Mouse (Mus musculus) neural tube, embryonic 13.5 days (tissue): ENCODE measurements around the gene Enox1. TPM values are rescaled to one million over a fixed set of nuclear protein-coding genes. Genes with fewer than 3 reads are reported as not detected.

Source experiments
- ATAC-seq: fragments of 200-750 bp; cut with Nextera tagmentation; 2 replicates; pipeline ENCODE4 v1.8.0; 2017; ENCODE audit warnings: low read depth, mild to moderate bottlenecking, moderate TSS enrichment, moderate library complexity
- H3K27ac ChIP-seq: fragments of 300-500 bp; sonication (generic); replicated peaks from 2 replicates; pipeline ENCODE4 v1.5.1; 2015; ENCODE audit warnings: moderate library complexity, mild to moderate bottlenecking, inconsistent platforms
- H3K27me3 ChIP-seq: fragments of 300-500 bp; sonication (generic); 2 replicates; pipeline ENCODE4 v1.6.1; 2015; ENCODE audit warnings: mild to moderate bottlenecking, inconsistent platforms
- H3K36me3 ChIP-seq: fragments of 300-500 bp; sonication (generic); 2 replicates; pipeline ENCODE4 v1.6.1; 2015; ENCODE audit warnings: mild to moderate bottlenecking, inconsistent platforms
- H3K4me1 ChIP-seq: fragments of 300-500 bp; sonication (generic); replicated peaks from 2 replicates; pipeline ENCODE4 v1.6.1; 2015; ENCODE audit warnings: inconsistent platforms
- H3K4me2 ChIP-seq: fragments of 300-500 bp; sonication (generic); 2 replicates; pipeline ENCODE4 v1.6.1; 2015; ENCODE audit warnings: inconsistent platforms, mild to moderate bottlenecking, moderate library complexity
- H3K4me3 ChIP-seq: fragments of 300-500 bp; sonication (generic); 2 replicates; pipeline ENCODE4 v1.5.1; 2015; ENCODE audit warnings: mild to moderate bottlenecking, inconsistent platforms
- H3K9ac ChIP-seq: fragments of 300-500 bp; sonication (generic); 2 replicates; pipeline ENCODE4 v1.6.1; 2015; ENCODE audit warnings: moderate library complexity, mild to moderate bottlenecking, inconsistent platforms
- H3K9me3 ChIP-seq: fragments of 300-500 bp; sonication (generic); 2 replicates; pipeline ENCODE4 v1.6.1; 2016; ENCODE audit warnings: inconsistent platforms
- WGBS: fragments of 180-500 bp; shearing (Covaris S2); methylation state at CpG from one replicate; pipeline ENCODE4 v1.1.7; 2015; 5-methylcytosine and 5-hydroxymethylcytosine counted together
- polyA plus RNA-seq: library from polyadenylated mRNA; unstranded; fragments of >200 nt; fragmentation: Nextera tagmentation; extraction: Ambion mirVana; gene quantifications from 2 replicates; pipeline ENCODE4 v1.2.1, GENCODE M21; 2015

Gene Enox1
- polyA plus RNA-seq, 1 experiment from 2014 or later: 44.9 TPM

GRCm38 (mm10) chr14:77381532-77381931, 225.0 kb downstream of the Enox1 start:
- Histone ChIP-seq H3K9ac (no peak overlapping the region), H3K4me1 (peaks cover 43% of the 10 kb centered on the region), H3K36me3 (no peaks in the 10 kb centered on the region), H3K27me3 (no peaks in the 10 kb centered on the region), H3K27ac (no peak overlapping the region), H3K9me3 (no peaks in the 10 kb centered on the region), H3K4me3 (no peak overlapping the region), H3K4me2 (no peak overlapping the region)
- ATAC-seq: no peak
- 0% methylated on average over 2 of the region's 2 CpGs for WGBS

GRCm38 (mm10) chr14:77385621-77386020, 229.1 kb downstream of the Enox1 start:
- WGBS: 14% methylated on average over 9 of the region's 9 CpGs
- no peak for ATAC-seq
- H3K36me3 ChIP-seq: no peaks in the 10 kb centered on the region
- H3K9ac ChIP-seq: peak overlapping the region; percentile 41; the same call in 1 of the 2 replicates
- no peaks in the 10 kb centered on the region for H3K9me3 ChIP-seq
- no peak overlapping the region for H3K27ac ChIP-seq
- H3K4me3 ChIP-seq: no peak overlapping the region
- peaks cover 22% of the 10 kb centered on the region for H3K4me1 ChIP-seq
- no peaks in the 10 kb centered on the region for H3K27me3 ChIP-seq
- H3K4me2 ChIP-seq: no peak overlapping the region

- Histone ChIP-seq H3K4me3 (no peak overlapping the region), H3K27me3 (no peaks in the 10 kb centered on the region), H3K9ac (no peak overlapping the region), H3K36me3 (no peaks in the 10 kb centered on the region), H3K4me2 (no peak overlapping the region), H3K4me1 (peaks cover 10% of the 10 kb centered on the region), H3K27ac (no peak overlapping the region), H3K9me3 (no peaks in the 10 kb centered on the region)
- 77% methylated on average over 2 of the region's 2 CpGs for WGBS
- no peak for ATAC-seq
Observed at GRCm38 (mm10) chr14:77387877-77388276, 231.3 kb downstream of the Enox1 start.

GRCm38 (mm10) chr14:77389276-77389675, 232.7 kb downstream of the Enox1 start:
- no peak overlapping the region for H3K4me3 ChIP-seq
- no peaks in the 10 kb centered on the region for H3K36me3 ChIP-seq
- H3K4me1 ChIP-seq: peaks cover 10% of the 10 kb centered on the region
- no peak overlapping the region for H3K27ac ChIP-seq
- no peaks in the 10 kb centered on the region for H3K27me3 ChIP-seq
- H3K4me2 ChIP-seq: no peak overlapping the region
- no peak for ATAC-seq
- 87% methylated on average over 5 of the region's 5 CpGs for WGBS
- no peak overlapping the region for H3K9ac ChIP-seq
- H3K9me3 ChIP-seq: no peaks in the 10 kb centered on the region

- Histone ChIP-seq H3K4me3 (no peak overlapping the region), H3K9me3 (no peaks in the 10 kb centered on the region), H3K4me2 (no peak overlapping the region), H3K9ac (no peak overlapping the region), H3K27ac (no peak overlapping the region), H3K27me3 (no peaks in the 10 kb centered on the region), H3K4me1 (no peaks in the 10 kb centered on the region), H3K36me3 (no peaks in the 10 kb centered on the region)
- 86% methylated on average over 1 of the region's 1 CpGs for WGBS
- ATAC-seq: no peak
Observed at GRCm38 (mm10) chr14:77392476-77392875, 235.9 kb downstream of the Enox1 start.

GRCm38 (mm10) chr14:77406241-77407114, 249.9 kb downstream of the Enox1 start:
- Histone ChIP-seq H3K9ac (no peak overlapping the region), H3K4me1 (peaks cover under 1% of the 10 kb centered on the region; the same call in 1 of the 2 replicates), H3K27me3 (no peaks in the 10 kb centered on the region), H3K9me3 (no peaks in the 10 kb centered on the region), H3K27ac (no peak overlapping the region), H3K4me3 (no peak overlapping the region), H3K4me2 (no peak overlapping the region), H3K36me3 (no peaks in the 10 kb centered on the region)
- ATAC-seq: no peak
- WGBS: 74% methylated on average over 5 of the region's 5 CpGs

GRCm38 (mm10) chr14:77409271-77409940, 252.8 kb downstream of the Enox1 start:
- Histone ChIP-seq H3K9ac (no peak overlapping the region), H3K36me3 (no peaks in the 10 kb centered on the region), H3K27me3 (no peaks in the 10 kb centered on the region), H3K4me1 (no peaks in the 10 kb centered on the region; the same call in 1 of the 2 replicates), H3K4me2 (no peak overlapping the region), H3K9me3 (no peaks in the 10 kb centered on the region), H3K27ac (no peak overlapping the region), H3K4me3 (no peak overlapping the region)
- ATAC-seq: no peak
- 85% methylated on average over 8 of the region's 8 CpGs for WGBS

GRCm38 (mm10) chr14:77410354-77410753, 253.8 kb downstream of the Enox1 start:
- no peak overlapping the region for H3K4me3 ChIP-seq
- 96% methylated on average over 9 of the region's 9 CpGs for WGBS
- H3K27me3 ChIP-seq: no peaks in the 10 kb centered on the region
- no peak for ATAC-seq
- H3K36me3 ChIP-seq: no peaks in the 10 kb centered on the region
- H3K9me3 ChIP-seq: no peaks in the 10 kb centered on the region
- H3K4me1 ChIP-seq: no peaks in the 10 kb centered on the region; the same call in 1 of the 2 replicates
- H3K27ac ChIP-seq: no peak overlapping the region
- no peak overlapping the region for H3K9ac ChIP-seq
- no peak overlapping the region for H3K4me2 ChIP-seq

GRCm38 (mm10) chr14:77413106-77413505, 256.5 kb downstream of the Enox1 start:
- no peak overlapping the region; the same call in 1 of the 2 replicates for H3K27ac ChIP-seq
- no peaks in the 10 kb centered on the region for H3K36me3 ChIP-seq
- ATAC-seq: no peak
- H3K9ac ChIP-seq: no peak overlapping the region
- H3K9me3 ChIP-seq: no peaks in the 10 kb centered on the region
- 86% methylated on average over 5 of the region's 5 CpGs for WGBS
- H3K4me2 ChIP-seq: no peak overlapping the region
- no peaks in the 10 kb centered on the region for H3K27me3 ChIP-seq
- H3K4me1 ChIP-seq: no peaks in the 10 kb centered on the region; the same call in 1 of the 2 replicates
- H3K4me3 ChIP-seq: no peak overlapping the region

- H3K4me1 ChIP-seq: peaks cover 3% of the 10 kb centered on the region
- WGBS: 84% methylated on average over 2 of the region's 2 CpGs
- no peaks in the 10 kb centered on the region for H3K36me3 ChIP-seq
- no peak overlapping the region for H3K27ac ChIP-seq
- H3K9ac ChIP-seq: no peak overlapping the region
- H3K9me3 ChIP-seq: no peaks in the 10 kb centered on the region
- ATAC-seq: no peak
- H3K27me3 ChIP-seq: no peaks in the 10 kb centered on the region
- H3K4me3 ChIP-seq: no peak overlapping the region
- no peak overlapping the region for H3K4me2 ChIP-seq
Observed at GRCm38 (mm10) chr14:77416358-77416757, 259.8 kb downstream of the Enox1 start.

GRCm38 (mm10) chr14:77421031-77421430, 264.5 kb downstream of the Enox1 start:
- no peak overlapping the region for H3K4me3 ChIP-seq
- no peaks in the 10 kb centered on the region for H3K9me3 ChIP-seq
- 63% methylated on average over 6 of the region's 6 CpGs for WGBS
- ATAC-seq: no peak
- no peak overlapping the region for H3K9ac ChIP-seq
- H3K36me3 ChIP-seq: no peaks in the 10 kb centered on the region
- no peaks in the 10 kb centered on the region for H3K27me3 ChIP-seq
- peaks cover 5% of the 10 kb centered on the region for H3K4me1 ChIP-seq
- H3K27ac ChIP-seq: no peak overlapping the region
- no peak overlapping the region for H3K4me2 ChIP-seq

- Histone ChIP-seq H3K4me1 (peaks cover 5% of the 10 kb centered on the region), H3K27ac (no peak overlapping the region; the same call in 1 of the 2 replicates), H3K9ac (no peak overlapping the region), H3K27me3 (no peaks in the 10 kb centered on the region), H3K36me3 (no peaks in the 10 kb centered on the region), H3K4me3 (no peak overlapping the region), H3K4me2 (no peak overlapping the region), H3K9me3 (no peaks in the 10 kb centered on the region)
- no peak for ATAC-seq
- WGBS: 84% methylated on average over 9 of the region's 9 CpGs
Observed at GRCm38 (mm10) chr14:77423194-77423593, 266.6 kb downstream of the Enox1 start.
